Mouse (Mus musculus) brain, adult 2 months (tissue): ENCODE measurements around the gene Myoz2.

Experiments used
- DNase-seq: peaks from one replicate; pipeline ENCODE4 v3.0.0; 2011; ENCODE audit warnings: low read depth, low spot score

Gene Myoz2

DNA sequence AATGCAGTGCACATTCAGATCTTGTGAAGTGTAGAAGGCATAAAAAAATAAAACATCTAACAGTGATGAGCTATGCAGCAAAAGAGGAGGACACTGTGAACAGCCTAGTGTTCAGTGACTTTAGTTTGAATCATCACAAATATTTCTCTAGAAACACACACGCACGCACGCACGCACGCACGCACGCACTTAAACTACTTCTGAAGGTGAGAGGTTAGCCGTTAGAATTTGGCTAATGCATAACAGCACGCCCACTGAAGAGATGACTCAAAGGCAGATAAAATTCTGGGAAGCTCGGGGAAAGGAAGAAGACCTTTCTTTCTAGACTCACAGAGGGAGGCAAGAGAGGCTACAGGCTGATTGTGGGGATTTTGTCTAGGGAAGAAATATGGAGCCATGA is 27.4 kb downstream of the Myoz2 start:
- DNase-seq = peak; percentile 17

DNA sequence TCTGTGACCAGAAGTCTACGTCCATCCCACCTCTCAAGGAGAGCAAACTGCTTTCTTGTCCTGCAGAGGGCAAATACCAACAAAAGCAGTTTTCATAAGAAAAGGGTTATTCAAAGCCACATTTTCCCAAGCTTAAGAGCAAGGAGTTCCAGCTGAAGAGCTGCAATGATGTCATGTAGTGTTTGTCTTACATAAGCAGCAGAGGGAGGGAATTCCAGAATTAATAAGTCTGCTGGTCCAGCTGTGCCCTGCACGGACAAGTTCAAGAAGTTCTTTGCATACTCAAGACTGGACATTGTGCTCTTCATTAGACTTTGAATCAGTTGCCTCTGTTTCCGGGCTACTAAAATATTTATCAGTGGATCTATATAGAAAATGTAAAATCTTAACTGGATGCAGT is 33.8 kb downstream of the Myoz2 start:
- no peak for DNase-seq

- DNase-seq = no peak
Measured at GRCm38 (mm10) chr3:122998511-122998910, 36.3 kb downstream of the Myoz2 start.

- DNase-seq = no peak
Measured at GRCm38 (mm10) chr3:122996968-122997367, 37.8 kb downstream of the Myoz2 start.

DNA sequence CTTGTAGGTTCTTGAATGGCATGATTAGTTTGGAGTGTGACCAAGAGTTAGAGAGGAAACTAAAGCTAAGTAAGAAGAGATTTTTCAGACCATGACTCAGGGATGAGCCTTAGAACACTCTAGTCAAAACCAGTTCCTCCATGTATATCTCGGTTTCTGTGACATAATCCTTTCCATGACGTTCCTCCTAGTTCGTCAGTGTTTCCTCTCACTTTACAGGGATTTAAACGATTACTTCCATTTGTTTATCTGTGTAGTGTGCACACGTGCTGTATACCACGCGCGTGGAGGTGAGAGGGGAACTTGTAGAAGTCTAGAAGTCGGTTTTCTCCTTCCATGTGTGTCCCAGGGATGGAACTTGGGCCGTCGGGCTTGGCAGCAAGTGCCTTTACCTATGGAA is 47.9 kb downstream of the Myoz2 start:
- no peak for DNase-seq

DNA sequence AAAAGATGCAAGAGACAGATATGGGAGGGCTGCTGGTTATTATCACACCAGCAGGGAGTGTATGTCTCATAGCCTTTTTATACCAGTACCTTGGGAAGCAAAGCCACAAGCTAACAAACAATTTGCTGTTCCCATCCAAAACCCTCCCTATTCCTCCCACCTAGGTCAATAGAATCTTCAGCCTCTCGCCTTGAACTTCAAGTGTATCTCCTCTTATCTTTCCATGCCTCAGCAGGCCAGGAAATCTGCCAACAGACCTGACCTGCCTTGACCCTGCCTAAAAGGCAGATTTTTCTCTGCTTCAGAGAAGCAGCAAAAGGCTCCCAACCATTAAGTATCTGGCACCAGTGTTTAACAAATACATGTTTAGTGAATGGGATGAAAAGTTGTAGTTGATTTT is 48.4 kb downstream of the Myoz2 start:
- DNase-seq = no peak

DNA sequence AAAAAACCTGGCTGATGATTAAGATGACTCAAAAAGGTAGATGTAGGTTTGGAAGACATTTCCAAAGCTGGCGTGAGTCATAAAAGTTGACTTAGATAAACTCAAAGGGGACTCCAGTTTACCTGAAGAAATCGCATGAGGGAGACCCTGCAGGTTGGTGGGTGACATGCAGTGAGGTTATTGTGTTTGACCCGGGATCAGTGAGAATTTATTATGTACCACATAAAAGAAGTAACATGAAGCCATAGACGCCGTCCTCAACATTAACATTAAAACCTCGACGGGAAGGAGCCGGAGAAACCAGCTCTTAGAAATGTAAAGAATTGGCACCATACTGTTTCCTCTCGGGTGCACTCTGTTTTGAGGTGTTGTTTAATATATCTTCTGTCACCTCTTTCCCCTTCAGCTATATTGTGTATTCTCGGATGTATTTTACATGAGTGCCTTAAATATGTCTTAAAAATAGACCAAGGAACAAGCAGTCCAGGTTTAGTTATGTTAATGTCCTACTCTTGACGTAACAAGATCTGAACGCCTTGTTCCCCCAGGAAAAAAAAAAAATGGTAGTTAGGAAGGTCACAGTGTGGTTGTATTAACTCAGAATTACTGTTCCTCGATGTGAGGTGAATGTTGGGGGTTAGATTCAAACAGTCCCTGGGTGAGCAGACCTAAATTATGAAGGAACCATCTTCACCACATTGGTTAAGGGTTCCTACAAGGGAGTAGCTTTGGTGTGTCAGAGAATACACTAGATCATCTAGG is 49.5 kb downstream of the Myoz2 start:
- no peak for DNase-seq

DNA sequence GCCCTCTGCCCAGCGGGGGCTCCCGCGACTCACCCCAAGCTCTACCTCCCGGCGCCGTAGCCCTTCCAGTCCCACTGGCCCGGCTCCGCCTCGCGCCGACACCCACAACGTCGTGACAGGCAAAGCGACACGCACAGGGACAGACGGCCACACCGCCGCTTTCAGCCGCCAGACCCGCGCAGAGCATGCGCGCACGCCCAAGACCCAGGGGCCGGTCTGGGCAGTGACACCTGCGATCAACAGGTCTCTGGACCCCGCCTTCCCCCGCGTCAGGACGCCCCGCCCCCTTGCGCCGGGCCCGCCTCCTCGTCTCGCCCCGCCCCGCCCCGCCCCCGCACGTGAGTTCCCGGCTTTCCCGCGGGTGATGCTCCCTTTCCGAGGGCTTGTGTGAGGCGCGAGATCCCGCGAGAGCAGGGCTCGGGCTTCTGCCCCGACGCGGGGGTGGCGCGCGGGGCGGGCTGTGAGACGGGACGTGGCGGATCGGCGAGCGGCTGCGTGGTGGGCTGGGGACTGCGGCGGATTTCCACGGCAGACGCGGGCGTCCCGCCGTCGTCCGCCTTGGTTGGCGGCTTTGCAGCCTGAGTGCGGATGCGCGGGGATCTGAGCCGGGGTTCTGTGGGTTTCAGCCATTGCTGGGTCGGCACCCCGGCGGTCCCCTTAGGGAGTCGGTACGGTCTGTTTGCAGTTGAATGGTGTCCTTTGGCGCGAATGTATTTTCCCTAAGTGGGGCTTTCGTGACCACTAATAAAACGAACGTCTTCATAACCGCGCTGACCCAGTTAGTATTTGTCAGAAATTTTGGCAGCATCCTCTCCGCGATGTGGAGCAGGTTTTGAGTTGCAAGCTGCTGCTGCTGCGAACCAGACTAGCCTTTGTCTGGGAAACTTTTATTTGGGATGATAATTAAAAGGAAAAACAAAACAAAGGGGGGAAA is 50.3 kb downstream of the Myoz2 start, which contains the start of gene Usp53:
TSS of gene Usp53 (minus strand) at position 262 of the 934 bp plus-strand sequence.
- DNase-seq = peak; percentile 98

- DNase-seq = peak; percentile 80
Measured at GRCm38 (mm10) chr3:122983849-122984248, 51.0 kb downstream of the Myoz2 start.

GRCm38 (mm10) chr3:122975964-122976363 is 58.9 kb downstream of the Myoz2 start:
- no peak for DNase-seq

- DNase-seq = peak; percentile 64
Measured at GRCm38 (mm10) chr3:122975363-122975762, 59.5 kb downstream of the Myoz2 start.

DNA sequence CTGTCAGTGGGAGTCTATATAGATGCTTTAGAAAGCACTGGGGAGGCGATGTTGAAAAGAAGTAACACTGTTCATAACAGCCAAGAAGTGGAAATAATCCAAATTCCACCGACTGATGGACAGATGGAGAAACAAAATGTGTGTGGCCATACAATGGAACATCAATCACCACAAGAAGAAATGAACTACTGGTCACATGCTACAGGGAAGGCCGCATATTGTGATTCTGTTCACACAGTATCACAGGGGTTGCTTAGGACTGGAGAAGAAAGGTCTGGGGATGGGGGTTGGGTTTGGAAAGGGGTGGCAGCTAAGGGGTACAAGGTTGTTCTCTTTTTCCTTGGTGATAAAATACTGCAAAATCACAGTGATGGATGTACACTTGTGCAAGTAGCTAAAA is 60.0 kb downstream of the Myoz2 start:
- DNase-seq = peak; percentile 35

GRCm38 (mm10) chr3:122972126-122972822 is 62.5 kb downstream of the Myoz2 start:
- DNase-seq = no peak

GRCm38 (mm10) chr3:122968391-122968790 is 66.4 kb downstream of the Myoz2 start:
- no peak for DNase-seq

- no peak for DNase-seq
Measured at GRCm38 (mm10) chr3:122964301-122964700, 70.5 kb downstream of the Myoz2 start.
